Comparison of ENCODE assay signal across 15 mouse cellular contexts in genomic region chr10:92164648-92164960, GRCm38 (mm10).
DNase-seq lines count a peak whose midpoint lies in the region; ATAC-seq and TF ChIP-seq lines count a peak whose summit lies in the region.
"Had no signal": no experiment of that assay in that cellular context is flagged by ENCODE, and none has a peak within 500 bp of the region (broad histone marks: within the 10 kb centered on the region; RNA-seq: fewer than 3 reads in every experiment).

No protein-coding gene starts in this region.

- peaks cover 6% of the 10 kb centered on the region for H3K27me3 ChIP-seq in kidney, embryonic 15.5 days
- H3K27me3 ChIP-seq in kidney, adult 2 months (replicated peaks; ENCODE audit: control insufficient read depth, insufficient read depth, low read length): peaks cover 5% of the 10 kb centered on the region; the same call in 1 of the 2 replicates
- H3K27me3 ChIP-seq in forebrain, embryonic 10.5 days (ENCODE audit: poor library complexity, severe bottlenecking): peaks cover 38% of the 10 kb centered on the region
- H3K27me3 ChIP-seq in hindbrain, embryonic 16.5 days (replicated peaks; ENCODE audit: control insufficient read depth, insufficient read depth, low read length): no peaks in the 10 kb centered on the region
- no peaks in the 10 kb centered on the region for H3K27me3 ChIP-seq in neural tube, embryonic 13.5 days
- H3K27me3 ChIP-seq in liver, postnatal 0 days (ENCODE audit: insufficient read depth, low read length): peaks cover 4% of the 10 kb centered on the region; the same call in 1 of the 2 replicates
- H3K27me3 ChIP-seq: stomach, embryonic 15.5 days had no signal

- peaks cover 6% of the 10 kb centered on the region; the same call in 1 of the 2 replicates for H3K4me1 ChIP-seq in kidney, embryonic 15.5 days
- no peaks in the 10 kb centered on the region; the same call in 1 of the 2 replicates for H3K4me1 ChIP-seq in kidney, adult 2 months (ENCODE audit: control insufficient read depth, insufficient read depth, low read length)
- peaks cover 68% of the 10 kb centered on the region for H3K4me1 ChIP-seq in forebrain, embryonic 10.5 days
- H3K4me1 ChIP-seq in hindbrain, embryonic 16.5 days (ENCODE audit: control insufficient read depth, insufficient read depth, low read depth, low read length): no peaks in the 10 kb centered on the region
- peaks cover 30% of the 10 kb centered on the region for H3K4me1 ChIP-seq in neural tube, embryonic 13.5 days (replicated peaks)
- H3K4me1 ChIP-seq in liver, postnatal 0 days (ENCODE audit: insufficient read depth): 0 out of 2 replicates have a peak, but pooled peaks cover 6% of the 10 kb centered on the region

- H3K9ac ChIP-seq in kidney, embryonic 15.5 days: no peak overlapping the region
- H3K9ac ChIP-seq in hindbrain, embryonic 16.5 days (ENCODE audit: low read depth, low read length): peak overlapping the region; percentile 72
- H3K9ac ChIP-seq in neural tube, embryonic 13.5 days: peak overlapping the region; percentile 95
- no peak overlapping the region for H3K9ac ChIP-seq in liver, postnatal 0 days (replicated peaks)
- H3K9ac ChIP-seq: stomach, embryonic 15.5 days had no signal

- no peaks in the 10 kb centered on the region for H3K9me3 ChIP-seq in kidney, embryonic 15.5 days (replicated peaks)
- no peaks in the 10 kb centered on the region for H3K9me3 ChIP-seq in forebrain, embryonic 10.5 days
- no peaks in the 10 kb centered on the region for H3K9me3 ChIP-seq in hindbrain, embryonic 16.5 days (ENCODE audit: control insufficient read depth, low read length)
- no peaks in the 10 kb centered on the region for H3K9me3 ChIP-seq in neural tube, embryonic 13.5 days
- no peaks in the 10 kb centered on the region for H3K9me3 ChIP-seq in liver, postnatal 0 days (ENCODE audit: low read length)
- H3K9me3 ChIP-seq: stomach, embryonic 15.5 days had no signal

- TF ChIP-seq POLR2A in kidney, adult 2 months (IDR thresholded peaks at IDR 0.05; ENCODE audit: low read depth, low read length): no peak

- no peak for TF ChIP-seq EP300 in liver, postnatal 0 days (IDR thresholded peaks at IDR 0.05; ENCODE audit: low read depth)

- H3K4me2 ChIP-seq in kidney, embryonic 15.5 days: peak overlapping the region; percentile 82
- peak overlapping the region; percentile 59 for H3K4me2 ChIP-seq in hindbrain, embryonic 16.5 days (ENCODE audit: low read length)
- peak overlapping the region; percentile 65 for H3K4me2 ChIP-seq in neural tube, embryonic 13.5 days
- H3K4me2 ChIP-seq in liver, postnatal 0 days (ENCODE audit: low read depth, low read length): no peak overlapping the region
- H3K4me2 ChIP-seq: stomach, embryonic 15.5 days had no signal

- 57% methylated on average over 3 of the region's 3 CpGs for WGBS in kidney, embryonic 15.5 days
- 71% methylated on average over 3 of the region's 3 CpGs for WGBS in kidney, adult 2 months
- WGBS in forebrain, embryonic 10.5 days: 18% methylated on average over 3 of the region's 3 CpGs
- WGBS in hindbrain, embryonic 16.5 days: 13% methylated on average over 3 of the region's 3 CpGs
- WGBS in neural tube, embryonic 13.5 days: 20% methylated on average over 3 of the region's 3 CpGs
- WGBS in liver, postnatal 0 days (ENCODE audit: insufficient replicate concordance): 64% methylated on average over 3 of the region's 3 CpGs

- no peak overlapping the region for H3K27ac ChIP-seq in kidney, embryonic 15.5 days
- H3K27ac ChIP-seq in kidney, adult 2 months (ENCODE audit: insufficient read depth, low read depth, low read length): no peak overlapping the region
- H3K27ac ChIP-seq in forebrain, embryonic 10.5 days: peak overlapping the region; percentile 94
- peak overlapping the region; percentile 85 for H3K27ac ChIP-seq in hindbrain, embryonic 16.5 days (ENCODE audit: low read depth, low read length)
- peak overlapping the region; percentile 97 for H3K27ac ChIP-seq in neural tube, embryonic 13.5 days (replicated peaks)
- H3K27ac ChIP-seq in liver, postnatal 0 days (ENCODE audit: low read depth): no peak overlapping the region
- H3K27ac ChIP-seq: stomach, embryonic 15.5 days had no signal

- no peaks in the 10 kb centered on the region for H3K36me3 ChIP-seq in kidney, embryonic 15.5 days
- H3K36me3 ChIP-seq in kidney, adult 2 months (ENCODE audit: control insufficient read depth, insufficient read depth, low read length): no peaks in the 10 kb centered on the region
- no peaks in the 10 kb centered on the region; the same call in 1 of the 2 replicates for H3K36me3 ChIP-seq in forebrain, embryonic 10.5 days (replicated peaks)
- no peaks in the 10 kb centered on the region for H3K36me3 ChIP-seq in hindbrain, embryonic 16.5 days (ENCODE audit: control insufficient read depth, insufficient read depth, low read length)
- no peaks in the 10 kb centered on the region for H3K36me3 ChIP-seq in neural tube, embryonic 13.5 days
- no peaks in the 10 kb centered on the region for H3K36me3 ChIP-seq in liver, postnatal 0 days (replicated peaks; ENCODE audit: insufficient read depth, low read length)
- H3K36me3 ChIP-seq: stomach, embryonic 15.5 days had no signal

- no peak for DNase-seq in kidney, adult 2 months
- DNase-seq in forebrain, embryonic 10.5 days (ENCODE audit: extremely low spot score, low spot score): no peak
- DNase-seq in liver, postnatal 0 days: no peak
- DNase-seq in T-cell, adult 2 months (ENCODE audit: low spot score): no peak
- no peak for DNase-seq in cerebellum, adult 18-20 months
- DNase-seq: adrenal gland, postnatal 10 days; layer of hippocampus, adult 9-11 months; right cerebral cortex, adult 18-20 months had no signal

- no peak for TF ChIP-seq CTCF in kidney, adult 2 months (conservative IDR thresholded peaks at IDR 0.05; ENCODE audit: insufficient read depth, insufficient read length, low read depth, low read length)
- TF ChIP-seq CTCF in liver, postnatal 0 days (IDR thresholded peaks at IDR 0.05; ENCODE audit: low read depth): no peak

- no peak for ATAC-seq in kidney, embryonic 15.5 days (replicated peaks; ENCODE audit: low FRiP score)
- ATAC-seq in hindbrain, embryonic 16.5 days: peak; percentile 38
- ATAC-seq in neural tube, embryonic 13.5 days (ENCODE audit: low read depth): peak; percentile 34; the same call in 1 of the 2 replicates
- ATAC-seq in liver, postnatal 0 days: no peak
- ATAC-seq: Patski had no signal

- H3K4me3 ChIP-seq in kidney, embryonic 15.5 days (replicated peaks): peak overlapping the region; percentile 28
- H3K4me3 ChIP-seq in kidney, adult 2 months (ENCODE audit: insufficient read depth, low read depth, low read length): no peak overlapping the region
- H3K4me3 ChIP-seq in forebrain, embryonic 10.5 days: peak overlapping the region; percentile 63
- peak overlapping the region; percentile 54 for H3K4me3 ChIP-seq in hindbrain, embryonic 16.5 days (ENCODE audit: low read length)
- peak overlapping the region; percentile 73 for H3K4me3 ChIP-seq in neural tube, embryonic 13.5 days
- no peak overlapping the region for H3K4me3 ChIP-seq in liver, postnatal 0 days (ENCODE audit: low read depth, low read length)
- H3K4me3 ChIP-seq: erythroblast, embryonic 14.5 days; megakaryocyte, embryonic 14.5 days; stomach, embryonic 15.5 days had no signal

Comparison
In these comparisons a context has a peak if more than half of its experiments do, and no peak if none do; other contexts are left out.
1. H3K4me3 ChIP-seq: peak in kidney, embryonic 15.5 days (single experiment), forebrain, embryonic 10.5 days (single experiment), hindbrain, embryonic 16.5 days (single experiment) and neural tube, embryonic 13.5 days (single experiment); none in kidney, adult 2 months (single experiment) and liver, postnatal 0 days (single experiment).
2. ATAC-seq: peak in hindbrain, embryonic 16.5 days (single experiment) and neural tube, embryonic 13.5 days (single experiment); none in kidney, embryonic 15.5 days (single experiment) and liver, postnatal 0 days (single experiment).
3. H3K27ac ChIP-seq: peak in forebrain, embryonic 10.5 days (single experiment), hindbrain, embryonic 16.5 days (single experiment) and neural tube, embryonic 13.5 days (single experiment); none in kidney, embryonic 15.5 days (single experiment), kidney, adult 2 months (single experiment) and liver, postnatal 0 days (single experiment).
4. H3K9ac ChIP-seq: peak in hindbrain, embryonic 16.5 days (single experiment) and neural tube, embryonic 13.5 days (single experiment); none in kidney, embryonic 15.5 days (single experiment) and liver, postnatal 0 days (single experiment).